Mouse (Mus musculus) hindbrain, embryonic 15.5 days (tissue): Measurements from ENCODE around the gene Zfp961. TPM values are rescaled to one million over a fixed set of nuclear protein-coding genes. Genes with fewer than 3 reads are reported as not detected.

Experiments
- ATAC-seq: fragments of 200-750 bp; cut with Nextera tagmentation; 2 replicates; pipeline ENCODE4 v1.8.0; 2017; ENCODE audit warnings: low read depth, moderate number of reproducible peaks, moderate TSS enrichment; ENCODE audit not compliant: low FRiP score
- H3K27ac ChIP-seq: fragments of 300-500 bp; sonication (generic); replicated peaks from 2 replicates; pipeline ENCODE4 v1.5.1; 2015; ENCODE audit warnings: mild to moderate bottlenecking, inconsistent platforms
- H3K27me3 ChIP-seq: fragments of 300-500 bp; sonication (generic); 2 replicates; pipeline ENCODE4 v1.6.1; 2015; ENCODE audit warnings: control low read depth, inconsistent platforms
- H3K36me3 ChIP-seq: fragments of 300-500 bp; sonication (generic); 2 replicates; pipeline ENCODE4 v1.6.1; 2015; ENCODE audit warnings: control low read depth, inconsistent platforms
- H3K4me1 ChIP-seq: fragments of 300-500 bp; sonication (generic); replicated peaks from 2 replicates; pipeline ENCODE4 v1.6.1; 2015; ENCODE audit warnings: control low read depth, inconsistent platforms
- H3K4me2 ChIP-seq: fragments of 300-500 bp; sonication (generic); 2 replicates; pipeline ENCODE4 v1.6.1; 2015; ENCODE audit warnings: moderate library complexity, mild to moderate bottlenecking, inconsistent platforms
- H3K4me3 ChIP-seq: fragments of 300-500 bp; sonication (generic); 2 replicates; pipeline ENCODE4 v1.5.1; 2015; ENCODE audit warnings: mild to moderate bottlenecking, inconsistent platforms
- H3K9ac ChIP-seq: fragments of 300-500 bp; sonication (generic); 2 replicates; pipeline ENCODE4 v1.6.1; 2015; ENCODE audit warnings: inconsistent platforms
- H3K9me3 ChIP-seq: fragments of 300-500 bp; sonication (generic); 2 replicates; pipeline ENCODE4 v1.6.1; 2016; ENCODE audit warnings: control low read depth, inconsistent platforms
- WGBS: fragments of 180-500 bp; shearing (Covaris S2); methylation state at CpG from one replicate; pipeline ENCODE4 v1.1.7; 2015; 5-methylcytosine and 5-hydroxymethylcytosine counted together
- polyA plus RNA-seq: library from polyadenylated mRNA; unstranded; fragments of >200 nt; fragmentation: Nextera tagmentation; extraction: Ambion mirVana; gene quantifications from 2 replicates; pipeline ENCODE4 v1.2.1, GENCODE M21; 2015

Zfp961 gene
- polyA plus RNA-seq, 1 experiment from 2014 or later = 18.1 TPM

- no peaks in the 10 kb centered on the region for H3K27me3 ChIP-seq
- H3K9ac ChIP-seq = no peak overlapping the region
- ATAC-seq = no peak
- 84% methylated on average over 1 of the region's 1 CpGs for WGBS
- no peak overlapping the region for H3K4me3 ChIP-seq
- H3K9me3 ChIP-seq = no peaks in the 10 kb centered on the region
- H3K4me2 ChIP-seq = no peak overlapping the region
- H3K27ac ChIP-seq = no peak overlapping the region
- H3K36me3 ChIP-seq = no peaks in the 10 kb centered on the region
- H3K4me1 ChIP-seq = no peaks in the 10 kb centered on the region
Observed at GRCm38 (mm10) chr8:72042493-72042892, 91.7 kb downstream of the Zfp961 start.

Other genes with a start within 250 kb of the Zfp961 start
- gene B3gnt3, start 249.2 kb upstream of the Zfp961 start, polyA plus RNA-seq = 0.45 and 0.52 TPM in 2 replicates
- gene Fcho1, start 225.3 kb upstream of the Zfp961 start, polyA plus RNA-seq = 77.2 and 93.0 TPM in 2 replicates
- 6.6 and 8.3 TPM in 2 replicates for gene Zfp709, start 69.0 kb upstream of the Zfp961 start, polyA plus RNA-seq
- 14.2 and 16.7 TPM in 2 replicates for gene Zfp882, start 42.4 kb upstream of the Zfp961 start, polyA plus RNA-seq
- gene Zfp617, start 42.4 kb upstream of the Zfp961 start, polyA plus RNA-seq = 31.5 and 32.9 TPM in 2 replicates
- 0.40 and 1.1 TPM in 2 replicates for gene Cyp4f18, start 58.6 kb downstream of the Zfp961 start, polyA plus RNA-seq
- 0.04 TPM in 1 of 2 replicates, not detected in the other for gene Olfr372, start 90.2 kb downstream of the Zfp961 start, polyA plus RNA-seq
- not detected in 2 replicates for gene Olfr373, start 132.1 kb downstream of the Zfp961 start, polyA plus RNA-seq
- gene Olfr374, start 156.0 kb downstream of the Zfp961 start, polyA plus RNA-seq = 0.07 TPM in 1 of 2 replicates, not detected in the other
- gene Tpm4, start 183.9 kb downstream of the Zfp961 start, polyA plus RNA-seq = 187 and 202 TPM in 2 replicates
- 84.2 and 85.7 TPM in 2 replicates for gene Rab8a, start 210.2 kb downstream of the Zfp961 start, polyA plus RNA-seq
- not detected in 2 replicates for gene Hsh2d, start 238.6 kb downstream of the Zfp961 start, polyA plus RNA-seq